Mouse (Mus musculus) heart, postnatal 4 days (tissue): ENCODE measurements at regions not wholly inside any gene's neighbourhood (a gene's known extent, or its start where the extent isn't known, plus 50 kb on each side); places are given as distances from the start of the nearest gene placed in this dataset.
"Not testable (repeated sequence)": the region's sequence is repeated elsewhere in the genome, so short reads cannot be mapped to it uniquely, and the experiment has no call there.

Experiments
- DNase-seq: peaks from one replicate; pipeline ENCODE4 v3.0.0; 2021

GRCm38 (mm10) chr5:148704769-148705168 lies 152.2 kb upstream of the Ubl3 start:
- DNase-seq, result peak; percentile 42

GRCm38 (mm10) chr5:148701859-148702258 lies 149.3 kb upstream of the Ubl3 start:
- DNase-seq, result no peak

- DNase-seq, result no peak
Measured at GRCm38 (mm10) chr5:148701001-148701400, 148.4 kb upstream of the Ubl3 start.

GRCm38 (mm10) chr5:148700240-148700639 lies 147.7 kb upstream of the Ubl3 start:
- no peak for DNase-seq

GRCm38 (mm10) chr5:148697631-148698368 lies 145.2 kb upstream of the Ubl3 start:
- peak; percentile 49 for DNase-seq

GRCm38 (mm10) chr5:148694352-148694751 lies 141.8 kb upstream of the Ubl3 start:
- DNase-seq, result no peak

- no peak for DNase-seq
Measured at GRCm38 (mm10) chr5:148691486-148691885, 138.9 kb upstream of the Ubl3 start.

- DNase-seq, result no peak
Measured at GRCm38 (mm10) chr5:148690823-148691197, 138.2 kb upstream of the Ubl3 start.

- no peak for DNase-seq
Measured at GRCm38 (mm10) chr5:148690158-148690822, 137.7 kb upstream of the Ubl3 start.

GRCm38 (mm10) chr5:148689297-148689696 lies 136.7 kb upstream of the Ubl3 start:
- DNase-seq, result no peak

- DNase-seq, result no peak
Measured at GRCm38 (mm10) chr5:148688501-148688900, 135.9 kb upstream of the Ubl3 start.

- DNase-seq, result no peak
Measured at GRCm38 (mm10) chr5:148687827-148688226, 135.2 kb upstream of the Ubl3 start.

- DNase-seq, result no peak
Measured at GRCm38 (mm10) chr5:148684216-148684615, 131.6 kb upstream of the Ubl3 start.

GRCm38 (mm10) chr5:148682553-148682952 lies 130.0 kb upstream of the Ubl3 start:
- DNase-seq, result no peak

- DNase-seq, result no peak
Measured at GRCm38 (mm10) chr5:148680341-148680740, 127.8 kb upstream of the Ubl3 start.

- no peak for DNase-seq
Measured at GRCm38 (mm10) chr5:148679586-148679985, 127.0 kb upstream of the Ubl3 start.

- DNase-seq, result not testable (repeated sequence)
Measured at GRCm38 (mm10) chr5:148678285-148678937, 125.8 kb upstream of the Ubl3 start.

GRCm38 (mm10) chr5:148674281-148674680 lies 121.7 kb upstream of the Ubl3 start:
- DNase-seq, result no peak

- no peak for DNase-seq
Measured at GRCm38 (mm10) chr5:148662281-148662741, 109.7 kb upstream of the Ubl3 start.

- DNase-seq, result no peak
Measured at GRCm38 (mm10) chr5:148661120-148661519, 108.5 kb upstream of the Ubl3 start.

GRCm38 (mm10) chr5:148657936-148658640 lies 105.5 kb upstream of the Ubl3 start:
- no peak for DNase-seq

GRCm38 (mm10) chr5:148652525-148653243 lies 100.1 kb upstream of the Ubl3 start:
- DNase-seq, result no peak
